In genomic region chr5:150020851-150021250, GRCm38 (mm10) we compare ENCODE assay signal across 8 mouse cellular contexts. TPM values are rescaled to one million over a fixed set of nuclear protein-coding genes. Genes with fewer than 3 reads are reported as not detected.
A peak's percentile ranks its signal among the peaks of the same experiment; 100 is the strongest.
DNase-seq lines count a peak whose midpoint lies in the region; ATAC-seq and TF ChIP-seq lines count a peak whose summit lies in the region.

No protein-coding gene starts in this region.

- no peaks in the 10 kb centered on the region for H3K27me3 ChIP-seq in kidney, adult 2 months (replicated peaks; ENCODE audit: control insufficient read depth, insufficient read depth, low read length)
- H3K27me3 ChIP-seq in midbrain, embryonic 13.5 days, result peaks cover 17% of the 10 kb centered on the region

- H3K4me3 ChIP-seq in cortical plate, adult 2 months (ENCODE audit: insufficient read depth, low read length), result no peak overlapping the region
- H3K4me3 ChIP-seq in kidney, adult 2 months (ENCODE audit: insufficient read depth, low read depth, low read length), result no peak overlapping the region
- no peak overlapping the region for H3K4me3 ChIP-seq in midbrain, embryonic 13.5 days (replicated peaks)

- peak; percentile 96 for TF ChIP-seq CTCF in cortical plate, adult 2 months (IDR thresholded peaks at IDR 0.05; ENCODE audit: extremely low read depth, insufficient read depth, low read length)
- peak; percentile 92 for TF ChIP-seq CTCF in kidney, adult 2 months (conservative IDR thresholded peaks at IDR 0.05; ENCODE audit: insufficient read depth, insufficient read length, low read depth, low read length)

- no peak overlapping the region for H3K9ac ChIP-seq in midbrain, embryonic 13.5 days (replicated peaks)

- intact Hi-C loops in left cerebral cortex, postnatal 36 days (cut with DNase I), result loop anchor here (1.0 to 10.0 kb wide), 5 partner anchors 36 to 374 kb away; no protein-coding TSS in a partner anchor

- DNase-seq in CD4-positive, CD25-positive, alpha-beta regulatory T cell, adult 2 months (ENCODE audit: low read depth, low spot score), result peak; percentile 50
- peak; percentile 41 for DNase-seq in gastrocnemius, postnatal 25 days
- peak; percentile 83 for DNase-seq in kidney, adult 2 months
- DNase-seq in left cerebral cortex, postnatal 36 days (ENCODE audit: low spot score in 2 of 2), result peak; percentile 72 to 79
- DNase-seq in spleen, postnatal 10 days (ENCODE audit: low spot score in 2 of 2), result peak; percentile 12 to 64

- ATAC-seq in CD4-positive, CD25-positive, alpha-beta regulatory T cell, adult 4 months, result no peak
- ATAC-seq in midbrain, embryonic 13.5 days, result peak; percentile 77

- H3K27ac ChIP-seq in cortical plate, adult 2 months (ENCODE audit: insufficient read depth, low read length), result no peak overlapping the region
- no peak overlapping the region for H3K27ac ChIP-seq in kidney, adult 2 months (ENCODE audit: insufficient read depth, low read depth, low read length)
- no peak overlapping the region for H3K27ac ChIP-seq in midbrain, embryonic 13.5 days

- no peaks in the 10 kb centered on the region for H3K36me3 ChIP-seq in kidney, adult 2 months (ENCODE audit: control insufficient read depth, insufficient read depth, low read length)
- no peaks in the 10 kb centered on the region for H3K36me3 ChIP-seq in midbrain, embryonic 13.5 days

- peaks cover 3% of the 10 kb centered on the region; the same call in 1 of the 2 replicates for H3K9me3 ChIP-seq in midbrain, embryonic 13.5 days

- TF ChIP-seq POLR2A in cortical plate, adult 2 months (IDR thresholded peaks at IDR 0.05; ENCODE audit: extremely low read depth, insufficient read depth, low read length), result no peak
- TF ChIP-seq POLR2A in kidney, adult 2 months (IDR thresholded peaks at IDR 0.05; ENCODE audit: low read depth, low read length), result no peak

- no peaks in the 10 kb centered on the region for H3K4me1 ChIP-seq in cortical plate, adult 2 months (ENCODE audit: control insufficient read depth, insufficient read depth, low read length)
- H3K4me1 ChIP-seq in kidney, adult 2 months (ENCODE audit: control insufficient read depth, insufficient read depth, low read length), result no peaks in the 10 kb centered on the region
- H3K4me1 ChIP-seq in midbrain, embryonic 13.5 days (replicated peaks), result peaks cover 10% of the 10 kb centered on the region

- WGBS in kidney, adult 2 months, result 4% methylated on average over 6 of the region's 6 CpGs
- 5% methylated on average over 6 of the region's 6 CpGs for WGBS in midbrain, embryonic 13.5 days

- no peak overlapping the region for H3K4me2 ChIP-seq in midbrain, embryonic 13.5 days (replicated peaks)

RNA-seq across cellular contexts. Expression of gene Rxfp2, which starts 2.4 kb away (rescaled TPM):
- polyA plus RNA-seq in CD4-positive, CD25-positive, alpha-beta regulatory T cell, adult 4 months (2017; shearing (Covaris generic)), result not detected
- 2.3 and 2.7 TPM in 2 replicates for polyA plus RNA-seq in cortical plate, adult 2 months (2012; rRNA removed)
- total RNA-seq in gastrocnemius, postnatal 25 days (2021), result not detected
- 0.08 and 0.30 TPM in 2 replicates for polyA plus RNA-seq in kidney, adult 2 months (2012; rRNA removed)
- 1 to 10 TPM; 1.4 TPM for total RNA-seq in left cerebral cortex, postnatal 36 days (2021)
- 0.43 and 0.58 TPM in 2 replicates for polyA plus RNA-seq in midbrain, embryonic 13.5 days (2015; fragmentation: Nextera tagmentation; extraction: Ambion mirVana)
